Mouse (Mus musculus): Measurements from ENCODE around the gene Arl15. TPM values are rescaled to one million over a fixed set of nuclear protein-coding genes. Genes with fewer than 3 reads are reported as not detected.

Arl15 gene
- polyA plus RNA-seq, 1 experiment = 2.8 TPM

DNA sequence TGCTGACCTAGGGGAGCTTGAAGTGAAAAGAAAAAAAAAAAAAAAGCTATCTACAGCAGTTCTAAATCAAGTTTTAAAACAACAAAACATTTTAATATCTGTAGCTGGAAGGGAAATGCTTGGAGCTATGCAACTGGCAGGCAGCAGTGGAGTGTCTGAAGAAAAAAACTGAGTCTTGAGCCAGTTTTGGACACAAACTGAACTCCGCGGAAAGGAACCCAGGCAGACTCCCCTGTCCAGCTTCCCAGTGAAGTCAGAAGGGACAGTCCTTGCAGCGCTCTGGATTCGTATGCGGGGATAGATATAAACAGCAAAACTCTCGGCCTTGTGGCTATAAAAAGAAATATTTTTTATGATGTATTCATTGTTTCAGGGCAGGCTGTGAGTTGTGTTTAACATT lies 155.8 kb downstream of the Arl15 start:
- no peak for TF ChIP-seq GATA1 (IDR thresholded peaks at IDR 0.05; ENCODE audit: low read length)

DNA sequence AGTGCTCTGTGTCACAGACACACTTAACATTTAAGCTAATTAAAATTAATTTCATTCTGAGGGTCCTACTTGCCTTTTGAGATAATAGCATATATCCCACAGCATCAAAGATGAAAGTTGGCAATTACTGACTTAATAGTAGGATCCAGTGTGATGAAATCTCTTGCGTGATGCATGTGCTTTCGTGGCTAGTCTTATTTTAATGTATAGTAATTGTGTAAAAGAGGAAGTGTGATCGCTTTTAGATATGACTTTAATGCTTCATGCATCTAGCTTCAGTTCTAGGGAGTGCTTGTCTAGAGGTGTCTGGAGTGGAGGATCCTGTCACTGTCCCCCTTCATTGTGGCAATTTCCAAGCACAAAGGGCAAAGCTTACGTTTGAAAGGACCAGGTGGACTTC lies 163.1 kb downstream of the Arl15 start:
- no peak for TF ChIP-seq GATA1 (IDR thresholded peaks at IDR 0.05; ENCODE audit: low read length)

DNA sequence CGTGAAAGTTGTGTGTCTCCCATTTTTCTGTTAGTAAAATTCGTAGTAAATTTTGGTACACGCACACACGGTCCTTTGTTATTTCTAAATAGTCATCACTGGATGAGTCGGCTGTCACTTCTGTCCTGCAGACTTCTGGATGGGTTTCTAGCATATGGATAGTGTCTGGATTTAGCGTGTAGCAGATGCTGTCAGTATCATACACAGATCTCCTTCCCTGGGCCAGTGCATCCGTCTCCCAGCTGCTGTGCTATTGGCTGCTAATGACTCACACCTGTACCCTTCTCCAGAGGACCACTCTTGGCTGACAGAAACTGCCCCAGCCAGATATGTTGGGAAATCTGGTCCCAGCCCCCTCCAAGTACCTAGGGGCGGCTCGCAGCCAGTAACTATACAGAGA lies 170.6 kb downstream of the Arl15 start:
- no peak for TF ChIP-seq GATA1 (IDR thresholded peaks at IDR 0.05; ENCODE audit: low read length)

DNA sequence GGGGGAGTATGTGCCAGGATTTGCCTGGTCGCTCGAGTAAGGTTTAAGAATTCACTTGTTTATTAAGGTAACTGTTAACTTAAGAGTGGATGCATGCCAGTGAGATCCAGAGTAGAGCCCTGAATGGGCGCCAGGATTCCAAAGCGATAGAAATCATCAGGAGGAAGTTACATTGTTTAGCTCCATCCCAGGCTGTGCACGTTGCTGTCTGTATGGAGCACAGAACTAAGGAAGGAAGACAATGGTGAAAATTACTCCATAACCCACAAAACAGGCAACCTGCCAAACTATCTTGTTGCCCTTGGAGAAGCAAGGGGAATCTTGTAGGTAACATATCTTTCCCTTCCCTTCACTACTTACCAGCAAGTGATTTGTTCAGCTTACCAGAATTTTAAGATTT lies 176.4 kb downstream of the Arl15 start:
- TF ChIP-seq GATA1 (IDR thresholded peaks at IDR 0.05; ENCODE audit: low read length) = no peak

DNA sequence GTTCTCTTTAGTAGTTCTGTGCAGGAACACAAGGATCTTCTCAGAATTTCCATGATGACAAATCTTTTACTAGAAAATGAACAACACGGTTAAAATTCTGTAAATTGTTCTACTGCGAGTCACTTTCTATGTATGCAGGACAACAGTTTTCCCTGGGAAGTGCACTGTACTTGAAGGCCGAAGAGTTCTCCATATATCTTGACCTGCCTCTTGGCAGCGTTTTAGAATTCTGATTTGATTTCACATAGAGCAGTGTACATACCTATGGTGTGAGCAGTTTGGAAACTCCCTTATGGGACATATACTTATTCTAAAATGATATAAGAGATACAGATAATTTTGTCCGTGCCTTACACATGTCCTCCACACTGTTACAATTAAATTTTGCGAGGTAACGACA lies 178.1 kb downstream of the Arl15 start:
- TF ChIP-seq GATA1 (IDR thresholded peaks at IDR 0.05; ENCODE audit: low read length) = no peak

DNA sequence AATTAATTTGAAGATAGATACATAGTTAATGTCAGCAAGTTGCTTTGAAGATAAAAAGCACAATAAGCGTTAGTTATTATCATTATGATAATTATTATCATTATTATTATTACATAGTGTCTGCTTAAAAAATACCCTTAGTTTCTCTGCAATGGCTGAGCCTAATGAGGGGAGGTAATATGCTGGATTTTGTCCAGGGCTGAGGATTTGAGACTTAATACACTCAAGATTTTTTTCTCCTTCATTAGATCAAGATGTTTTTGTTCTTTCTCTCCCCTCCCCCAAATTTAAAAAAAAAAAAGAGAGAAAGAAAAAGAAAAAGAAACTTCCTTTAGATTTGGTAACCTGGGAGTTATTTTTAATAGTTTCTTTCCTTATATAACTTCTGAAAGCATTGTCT lies 180.6 kb downstream of the Arl15 start:
- no peak for TF ChIP-seq GATA1 (IDR thresholded peaks at IDR 0.05; ENCODE audit: low read length)

DNA sequence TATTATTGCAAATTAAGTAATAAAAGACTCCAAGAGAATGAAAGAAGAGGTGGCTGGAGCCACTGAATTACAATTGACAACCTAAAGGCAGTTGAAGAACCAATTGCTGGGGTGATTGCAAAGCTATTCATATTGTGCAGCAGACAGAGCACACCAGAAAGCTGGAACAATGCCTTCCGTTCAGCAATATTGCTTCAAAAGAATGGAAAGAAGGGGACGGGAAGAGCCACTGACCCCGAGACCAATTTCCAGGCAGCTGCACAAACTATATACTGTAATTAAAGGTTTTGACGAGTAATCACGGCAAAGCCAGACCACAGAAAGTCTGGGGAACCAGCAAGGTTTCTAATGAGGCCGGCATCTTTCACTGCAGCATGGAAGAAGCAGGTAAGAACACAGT lies 181.4 kb downstream of the Arl15 start:
- no peak for TF ChIP-seq GATA1 (IDR thresholded peaks at IDR 0.05; ENCODE audit: low read length)

DNA sequence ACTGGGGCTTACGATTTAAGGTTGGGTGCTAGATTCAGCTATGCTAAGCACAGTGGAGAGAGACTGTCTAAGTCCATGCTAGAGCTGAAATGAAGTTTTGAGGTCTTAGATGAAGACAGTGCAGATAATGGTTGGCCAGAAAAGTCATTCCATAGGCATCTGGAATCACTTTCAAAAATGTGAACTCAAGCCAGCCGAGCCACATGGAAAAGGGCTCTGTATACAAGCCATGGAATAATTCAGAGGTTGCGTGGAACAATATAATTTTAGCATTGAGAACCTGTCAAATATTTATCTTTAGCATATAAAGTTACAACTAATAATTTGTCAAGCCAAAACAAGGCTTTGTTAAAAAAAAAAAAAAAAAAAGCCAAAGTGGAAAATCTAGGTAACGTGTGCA lies 182.6 kb downstream of the Arl15 start:
- no peak for TF ChIP-seq GATA1 (IDR thresholded peaks at IDR 0.05; ENCODE audit: low read length)

DNA sequence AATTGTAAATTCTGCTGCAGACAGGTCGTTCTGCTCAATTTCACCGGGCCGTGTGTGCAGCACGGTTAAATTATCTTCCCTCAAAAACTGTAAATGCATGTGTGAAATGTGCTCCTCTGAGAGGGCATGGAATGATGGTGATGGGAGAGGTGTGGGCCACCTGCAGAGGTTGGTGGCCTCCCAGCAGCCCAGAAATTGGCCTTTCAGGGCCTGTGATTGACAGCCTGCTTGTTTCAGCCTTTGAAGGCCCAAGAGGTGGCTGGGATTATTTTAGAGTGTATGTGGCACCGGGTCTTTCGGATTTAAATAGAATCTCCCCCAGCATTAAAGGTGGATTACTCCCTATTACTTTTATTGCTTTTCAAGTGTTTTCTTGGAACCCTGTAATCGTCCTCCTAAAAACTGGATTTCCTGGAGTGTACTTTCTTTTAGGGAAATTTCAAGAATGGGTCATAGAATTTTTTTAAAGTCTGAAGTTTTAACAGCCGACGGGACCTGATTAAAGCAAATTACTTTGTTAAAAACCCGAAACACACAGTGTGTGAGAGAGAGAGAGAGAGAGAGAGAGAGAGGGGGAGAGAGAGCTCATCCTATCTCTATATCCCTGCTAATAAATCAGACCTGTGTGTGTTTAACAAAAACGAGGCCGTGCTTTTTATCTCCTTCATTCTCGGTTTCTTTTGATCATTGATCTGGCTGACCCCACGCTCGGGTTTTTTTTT lies 186.6 kb downstream of the Arl15 start:
- no peak for TF ChIP-seq GATA1 (IDR thresholded peaks at IDR 0.05; ENCODE audit: low read length)

DNA sequence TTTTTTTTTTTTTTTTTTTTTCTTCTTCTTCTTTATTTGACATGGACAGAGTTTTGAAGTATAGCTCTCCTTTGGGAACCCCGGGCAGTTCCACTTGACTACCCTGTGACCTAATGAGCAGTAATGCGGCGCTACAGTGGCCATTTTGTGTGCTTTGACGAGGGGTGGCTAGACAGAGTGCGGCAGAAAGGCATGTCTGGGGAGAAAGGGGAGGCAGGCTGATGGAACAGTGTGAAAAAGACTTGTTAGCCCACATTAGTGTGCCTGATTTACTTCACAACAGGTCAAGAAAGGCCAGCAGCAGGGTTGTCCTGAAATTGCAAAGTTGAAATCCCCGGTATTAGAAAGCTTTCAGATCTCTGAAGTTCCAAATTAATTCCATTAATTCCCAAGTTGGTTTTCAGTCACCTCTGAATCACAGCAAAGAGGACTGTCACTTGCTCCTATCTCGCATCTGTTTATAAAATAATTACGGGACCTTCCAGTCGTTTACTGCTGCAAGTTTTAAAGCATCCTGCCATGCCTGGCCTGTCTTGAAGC lies 187.2 kb downstream of the Arl15 start:
- no peak for TF ChIP-seq GATA1 (IDR thresholded peaks at IDR 0.05; ENCODE audit: low read length)

DNA sequence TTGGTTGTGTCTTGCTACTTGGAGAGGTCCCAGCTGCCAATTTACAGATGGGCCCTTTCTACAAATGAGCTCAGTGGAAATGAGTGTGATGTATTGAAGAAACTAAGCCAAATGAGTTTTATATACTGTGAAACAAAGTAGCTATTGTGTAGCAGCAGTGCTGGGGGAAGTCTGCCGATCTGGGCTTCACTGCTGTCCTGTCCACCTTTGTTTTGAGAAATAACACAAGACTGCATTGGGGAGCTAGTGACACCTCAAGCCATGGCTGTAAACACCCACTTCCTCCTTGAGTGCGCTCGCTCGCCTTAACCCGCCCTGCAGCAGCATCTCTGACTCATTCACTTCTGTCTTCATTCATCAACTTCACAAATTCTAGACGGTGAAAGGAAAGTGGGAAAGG lies 189.3 kb downstream of the Arl15 start:
- no peak for TF ChIP-seq GATA1 (IDR thresholded peaks at IDR 0.05; ENCODE audit: low read length)

DNA sequence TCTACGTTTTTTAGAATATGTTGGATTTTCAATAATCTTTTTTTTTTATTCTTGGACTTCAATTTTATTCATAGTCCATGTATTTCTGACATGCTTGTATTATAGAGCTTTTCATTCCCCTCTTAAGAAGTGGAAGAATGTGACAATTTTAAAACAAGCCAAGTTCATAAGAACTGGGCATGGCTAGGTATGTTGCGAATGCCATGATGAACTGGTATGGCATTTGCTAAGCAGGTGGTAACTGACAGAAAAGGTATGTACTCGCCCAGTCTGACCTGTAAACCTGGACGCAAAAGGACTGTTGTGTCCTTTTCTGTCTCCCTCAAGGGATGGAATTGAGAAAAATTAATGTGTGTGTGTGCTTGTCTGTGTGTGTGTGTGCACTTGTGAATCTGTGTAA lies 190.2 kb downstream of the Arl15 start:
- TF ChIP-seq GATA1 (IDR thresholded peaks at IDR 0.05; ENCODE audit: low read length) = no peak

DNA sequence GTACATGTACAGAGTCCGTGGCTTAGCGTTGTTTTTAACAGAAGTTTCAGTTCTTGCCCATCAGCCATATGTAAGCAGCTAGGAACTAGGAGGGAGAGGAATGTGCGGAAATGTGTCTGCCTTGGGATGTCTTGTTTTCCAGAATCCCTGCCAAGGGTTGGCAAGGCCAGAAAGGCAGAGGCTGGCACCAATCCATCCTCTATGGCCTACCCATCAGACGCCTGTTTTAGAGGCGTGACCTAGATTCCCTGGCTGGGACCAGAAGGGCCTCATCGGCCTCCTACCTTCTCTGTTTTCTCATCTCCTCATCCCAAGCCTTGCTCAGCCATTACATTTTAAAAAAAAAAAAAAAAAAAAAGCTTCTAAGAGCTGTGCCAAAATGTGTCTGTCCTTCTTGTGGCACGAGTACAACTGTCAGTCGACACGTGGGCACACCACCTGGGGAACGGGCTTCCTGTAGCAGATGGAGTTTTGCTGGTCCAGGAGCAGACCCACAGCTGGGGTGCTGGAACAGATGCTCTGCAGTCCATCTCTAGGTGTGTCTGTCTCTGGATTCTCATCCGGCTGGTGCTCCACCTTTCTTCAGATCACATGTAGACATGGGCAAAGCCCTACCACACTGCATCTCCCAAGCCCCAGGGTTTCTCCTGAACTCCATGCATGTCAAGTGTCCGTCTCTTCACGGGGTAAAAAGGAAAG lies 192.7 kb downstream of the Arl15 start:
- no peak for TF ChIP-seq GATA1 (IDR thresholded peaks at IDR 0.05; ENCODE audit: low read length)

DNA sequence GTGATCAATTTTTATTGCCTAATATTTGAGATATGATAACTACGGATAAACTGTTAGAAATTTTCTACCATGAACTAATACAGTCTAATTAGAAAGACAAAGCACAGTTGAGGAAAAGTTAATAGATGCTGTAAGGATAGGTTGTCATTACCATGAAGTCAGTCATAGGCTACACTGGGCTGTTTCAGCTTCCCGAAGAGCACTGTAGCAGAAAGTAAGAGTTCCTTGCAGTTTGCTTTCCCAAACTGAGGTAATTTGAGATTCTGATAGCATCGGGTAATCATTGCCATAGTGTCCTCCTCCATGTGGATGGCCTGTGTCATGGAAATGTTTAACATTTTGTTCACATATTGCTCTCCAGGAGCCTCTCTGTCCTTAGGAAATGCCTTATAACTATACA lies 195.9 kb downstream of the Arl15 start:
- no peak for TF ChIP-seq GATA1 (IDR thresholded peaks at IDR 0.05; ENCODE audit: low read length)

DNA sequence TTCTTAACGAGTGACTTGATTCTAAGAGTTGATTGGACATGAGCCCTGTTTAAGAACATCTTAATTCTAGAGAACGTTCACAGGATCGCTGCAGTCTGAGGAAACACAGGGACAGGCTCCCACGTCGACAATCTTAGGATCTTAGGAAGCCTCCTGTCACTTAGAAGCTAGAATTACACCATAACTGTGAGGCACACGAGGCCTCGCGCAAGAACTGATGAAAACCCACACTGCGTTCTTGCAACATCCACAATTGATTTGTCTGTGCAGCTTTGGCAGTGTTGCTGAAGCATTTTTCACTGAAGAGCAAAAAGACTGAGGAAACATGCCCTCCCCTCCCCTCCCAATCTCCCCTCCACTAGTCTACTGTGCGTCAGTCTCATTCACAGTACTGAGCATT lies 196.4 kb downstream of the Arl15 start:
- no peak for TF ChIP-seq GATA1 (IDR thresholded peaks at IDR 0.05; ENCODE audit: low read length)

DNA sequence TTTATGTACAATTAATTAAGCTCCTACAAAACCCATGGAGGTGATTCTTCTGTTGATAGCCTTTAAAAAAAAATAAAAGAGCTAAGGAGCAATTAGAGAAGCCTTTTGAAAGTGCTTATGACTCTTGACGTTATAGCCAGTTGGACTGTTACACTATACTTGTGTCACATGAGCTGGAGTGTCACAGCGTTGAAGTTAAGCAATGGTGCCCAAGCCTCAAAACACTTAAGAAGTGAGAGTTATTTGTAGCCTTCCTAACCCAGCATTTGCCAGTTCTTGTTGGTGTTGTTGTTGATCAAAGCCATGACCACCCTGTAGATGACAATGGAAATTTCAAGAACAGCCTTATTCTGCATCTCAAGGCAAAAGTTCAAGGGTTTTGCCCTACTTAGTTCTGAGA lies 198.8 kb downstream of the Arl15 start:
- no peak for TF ChIP-seq GATA1 (IDR thresholded peaks at IDR 0.05; ENCODE audit: low read length)

DNA sequence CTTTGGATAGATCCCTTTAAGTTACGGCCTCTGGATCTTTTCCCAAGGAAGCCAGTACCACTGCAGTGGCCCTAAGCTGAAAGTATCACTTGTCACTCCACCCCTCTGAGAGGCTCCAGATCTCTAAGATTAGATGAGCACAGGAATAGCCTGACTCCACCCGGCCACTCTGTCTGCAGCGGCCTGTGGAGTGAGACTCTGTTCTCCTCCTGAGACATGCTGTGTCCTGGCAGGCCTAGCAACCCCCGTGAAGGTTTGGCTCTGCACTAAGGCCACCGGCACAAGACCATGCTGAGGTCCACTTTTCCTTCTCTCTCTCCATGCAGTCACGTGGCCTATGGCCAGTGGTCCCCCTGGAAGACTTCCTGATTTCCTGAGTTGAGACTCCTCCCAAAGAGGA lies 200.3 kb downstream of the Arl15 start:
- TF ChIP-seq GATA1 (IDR thresholded peaks at IDR 0.05; ENCODE audit: low read length) = no peak

All from G1E-ER4 (cell line).